Mouse (Mus musculus) neural tube, embryonic 14.5 days (tissue): Measurements from ENCODE around the gene Pcdh18. TPM values are rescaled to one million over a fixed set of nuclear protein-coding genes. Genes with fewer than 3 reads are reported as not detected.

ENCODE experiments used
- ATAC-seq: fragments of 200-750 bp; cut with Nextera tagmentation; 2 replicates; pipeline ENCODE4 v1.8.0; 2017; ENCODE audit warnings: low read depth, mild to moderate bottlenecking, moderate TSS enrichment, moderate library complexity
- H3K27ac ChIP-seq: fragments of 300-500 bp; sonication (generic); 2 replicates; pipeline ENCODE4 v1.5.1; 2014; ENCODE audit warnings: low read depth, mild to moderate bottlenecking, control low read depth, low read length, moderate library complexity, mixed read lengths
- H3K27me3 ChIP-seq: fragments of 300-500 bp; sonication (generic); 2 replicates; pipeline ENCODE4 v1.6.1; 2014; ENCODE audit warnings: low read length; ENCODE audit not compliant: control insufficient read depth, insufficient read depth
- H3K36me3 ChIP-seq: fragments of 300-500 bp; sonication (generic); 2 replicates; pipeline ENCODE4 v1.6.1; 2014; ENCODE audit warnings: low read length, mixed read lengths; ENCODE audit not compliant: control insufficient read depth, insufficient read depth
- H3K4me1 ChIP-seq: fragments of 300-500 bp; sonication (generic); 2 replicates; pipeline ENCODE4 v1.6.1; 2014; ENCODE audit warnings: low read length; ENCODE audit not compliant: control insufficient read depth, insufficient read depth
- H3K4me2 ChIP-seq: fragments of 300-500 bp; sonication (generic); 2 replicates; pipeline ENCODE4 v1.6.1; 2014; ENCODE audit warnings: mild to moderate bottlenecking, low read depth, low read length, control low read depth
- H3K4me3 ChIP-seq: fragments of 300-500 bp; sonication (generic); 2 replicates; pipeline ENCODE4 v1.5.1; 2014; ENCODE audit warnings: low read depth, low read length, control low read depth, mixed read lengths
- H3K9ac ChIP-seq: fragments of 300-500 bp; sonication (generic); replicated peaks from 2 replicates; pipeline ENCODE4 v1.6.1; 2014; ENCODE audit warnings: low read depth, mild to moderate bottlenecking, control low read depth, low read length, mixed read lengths
- H3K9me3 ChIP-seq: fragments of 300-500 bp; sonication (generic); 2 replicates; pipeline ENCODE4 v1.6.1; 2016; ENCODE audit warnings: low read length; ENCODE audit not compliant: control insufficient read depth
- WGBS: fragments of 180-500 bp; shearing (Covaris S2); extraction: QIAGEN DNeasy Blood & Tissue Kit; methylation state at CpG from one replicate; pipeline ENCODE4 v1.1.7; 2014; 5-methylcytosine and 5-hydroxymethylcytosine counted together
- polyA plus RNA-seq: library from polyadenylated mRNA; unstranded; fragments of >200 nt; fragmentation: Nextera tagmentation; extraction: Ambion mirVana; gene quantifications from 2 replicates; pipeline ENCODE4 v1.2.1, GENCODE M21; 2014

The Pcdh18 gene
- polyA plus RNA-seq, 1 experiment from 2014 or later, result 23.3 TPM

DNA sequence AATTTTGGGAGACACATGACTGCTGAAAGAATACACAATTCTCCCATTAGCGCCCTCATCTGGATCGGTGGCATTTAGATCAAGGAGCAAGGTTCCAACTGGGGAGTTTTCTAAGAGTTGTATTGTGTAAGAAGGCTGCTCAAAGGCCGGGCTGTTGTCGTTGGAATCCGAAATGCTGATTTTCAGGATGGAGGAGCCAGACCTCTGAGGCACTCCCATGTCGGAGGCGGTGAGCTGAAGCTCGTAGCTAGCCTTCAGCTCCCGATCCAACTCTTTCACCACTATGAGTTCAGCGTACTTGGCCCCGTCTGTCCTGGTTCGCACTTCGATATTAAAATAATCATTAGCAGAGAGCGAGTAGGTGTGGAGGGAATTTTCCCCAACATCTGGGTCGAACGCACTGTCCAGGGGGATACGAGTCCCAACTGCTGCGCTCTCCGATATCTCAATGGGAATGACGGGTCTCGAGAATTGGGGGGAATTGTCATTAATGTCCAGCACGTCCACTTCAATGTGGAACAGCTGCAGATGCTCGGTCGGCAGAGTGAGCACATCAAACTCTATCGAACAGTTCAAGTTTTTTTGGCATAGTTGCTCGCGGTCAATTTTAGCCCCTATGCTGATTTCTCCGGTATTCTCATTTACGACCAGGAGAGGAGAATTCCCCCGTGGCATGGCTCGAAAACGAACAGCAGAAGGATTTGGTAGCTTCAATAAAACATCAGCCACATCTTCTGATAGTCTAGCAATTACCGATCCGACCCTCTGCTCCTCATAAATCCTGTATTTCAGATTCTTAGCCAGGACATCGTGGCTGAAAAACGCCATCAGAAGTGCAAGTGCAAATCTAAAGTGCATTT is 909 bp downstream of the Pcdh18 start:
- peak; percentile 10; the same call in 1 of the 2 replicates for ATAC-seq
- H3K4me2 ChIP-seq, result peak overlapping the region; percentile 84
- H3K36me3 ChIP-seq, result no peaks in the 10 kb centered on the region
- H3K27ac ChIP-seq, result peak overlapping the region; percentile 81
- WGBS, result under 1% methylated on average over 36 of the region's 36 CpGs
- peak overlapping the region; percentile 68 for H3K9ac ChIP-seq
- H3K4me1 ChIP-seq, result peaks cover 6% of the 10 kb centered on the region; the same call in 1 of the 2 replicates
- H3K4me3 ChIP-seq, result peak overlapping the region; percentile 61
- no peaks in the 10 kb centered on the region for H3K27me3 ChIP-seq
- no peaks in the 10 kb centered on the region for H3K9me3 ChIP-seq

DNA sequence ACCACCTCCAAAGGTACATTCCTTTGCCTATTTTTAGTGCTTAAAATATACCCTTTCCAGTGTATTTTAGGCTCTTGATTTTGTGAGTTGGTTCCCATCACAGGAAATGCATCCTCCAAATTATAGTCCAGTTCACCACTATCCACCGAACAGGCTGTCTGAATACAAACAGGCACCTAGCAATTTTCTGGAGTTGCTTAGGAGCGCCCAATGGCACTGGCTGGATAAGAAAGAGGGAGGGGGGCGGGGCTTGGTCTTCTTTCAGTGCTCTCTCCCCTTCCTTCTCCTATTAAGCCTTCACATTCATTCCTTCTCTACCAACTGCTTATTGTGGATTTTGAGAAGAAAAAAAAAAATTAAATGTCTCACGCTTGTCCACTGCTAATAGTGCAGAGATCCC is 4.4 kb downstream of the Pcdh18 start:
- no peak for ATAC-seq
- H3K9ac ChIP-seq, result no peak overlapping the region; the same call in 1 of the 2 replicates
- H3K36me3 ChIP-seq, result no peaks in the 10 kb centered on the region
- peak overlapping the region; percentile 61; the same call in 1 of the 2 replicates for H3K4me3 ChIP-seq
- no peaks in the 10 kb centered on the region for H3K9me3 ChIP-seq
- no peaks in the 10 kb centered on the region for H3K27me3 ChIP-seq
- peak overlapping the region; percentile 84; the same call in 1 of the 2 replicates for H3K4me2 ChIP-seq
- peaks cover 6% of the 10 kb centered on the region; the same call in 1 of the 2 replicates for H3K4me1 ChIP-seq
- no peak overlapping the region for H3K27ac ChIP-seq
- 66% methylated on average over 4 of the region's 4 CpGs for WGBS

DNA sequence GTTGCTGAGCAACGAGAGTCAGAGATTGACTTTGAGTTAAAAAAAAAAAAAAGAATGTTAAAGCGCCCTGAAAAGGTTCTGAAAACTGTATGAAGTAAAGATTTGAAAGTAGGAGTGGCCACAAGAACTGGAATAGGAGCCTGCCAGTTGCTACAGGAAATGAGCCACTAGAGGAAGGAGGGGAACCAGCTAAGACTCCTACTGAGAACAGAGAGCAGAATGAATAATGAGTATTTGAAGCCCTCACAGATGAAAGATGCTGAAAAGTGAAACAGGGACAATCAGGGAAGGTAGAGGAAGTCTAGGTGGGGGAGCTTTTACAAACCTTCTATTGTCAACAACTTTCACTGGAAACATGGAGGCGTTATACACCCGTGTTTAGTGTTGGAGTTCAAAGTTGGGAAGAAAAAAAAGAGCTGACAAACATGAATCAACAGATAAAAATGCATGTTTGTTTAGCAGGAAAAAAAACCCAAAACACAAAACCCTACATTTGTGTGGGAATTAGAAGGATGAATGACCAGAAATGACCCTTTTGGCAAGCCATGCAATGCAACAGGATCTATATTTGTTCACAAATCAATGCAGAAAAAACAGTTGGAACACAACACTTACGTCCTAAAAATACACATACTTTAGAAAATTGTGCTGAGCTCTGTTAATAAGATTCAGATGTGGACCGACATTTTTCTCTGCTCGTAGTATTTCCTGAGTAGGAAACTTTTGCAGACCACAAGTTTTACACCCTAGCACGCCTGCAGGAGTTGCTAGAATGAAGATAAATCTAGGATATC is 7.4 kb downstream of the Pcdh18 start:
- no peaks in the 10 kb centered on the region for H3K27me3 ChIP-seq
- H3K4me1 ChIP-seq, result peaks cover 6% of the 10 kb centered on the region; the same call in 1 of the 2 replicates
- no peak overlapping the region for H3K4me3 ChIP-seq
- no peaks in the 10 kb centered on the region for H3K9me3 ChIP-seq
- H3K9ac ChIP-seq, result no peak overlapping the region
- H3K27ac ChIP-seq, result no peak overlapping the region
- 59% methylated on average over 8 of the region's 8 CpGs for WGBS
- no peaks in the 10 kb centered on the region for H3K36me3 ChIP-seq
- no peak overlapping the region for H3K4me2 ChIP-seq
- no peak for ATAC-seq

DNA sequence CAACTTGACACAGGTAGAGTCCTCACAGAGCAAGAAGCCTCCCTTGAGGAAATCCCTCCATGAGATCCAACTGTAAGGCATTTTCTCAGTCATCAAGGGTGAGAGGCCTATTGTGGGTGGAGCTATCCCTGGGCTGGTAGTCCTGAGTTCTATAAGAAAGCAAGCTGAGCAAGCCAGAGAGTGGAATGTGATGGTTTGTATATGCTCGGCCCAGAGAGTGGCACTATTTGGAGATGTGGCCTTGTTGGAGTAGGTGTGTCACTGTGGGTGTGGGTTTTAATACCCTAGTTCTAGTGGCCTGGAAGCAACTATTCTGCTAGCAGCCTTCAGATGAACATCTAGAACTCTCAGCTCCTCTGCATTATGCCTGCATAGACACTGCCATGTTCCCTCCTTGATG is 9.1 kb downstream of the Pcdh18 start:
- Histone ChIP-seq H3K27ac (no peak overlapping the region), H3K27me3 (no peaks in the 10 kb centered on the region), H3K9ac (no peak overlapping the region), H3K4me3 (no peak overlapping the region), H3K36me3 (no peaks in the 10 kb centered on the region), H3K4me1 (peaks cover 3% of the 10 kb centered on the region; the same call in 1 of the 2 replicates), H3K4me2 (no peak overlapping the region), H3K9me3 (no peaks in the 10 kb centered on the region)
- no peak for ATAC-seq
- 91% methylated on average over 1 of the region's 1 CpGs for WGBS

DNA sequence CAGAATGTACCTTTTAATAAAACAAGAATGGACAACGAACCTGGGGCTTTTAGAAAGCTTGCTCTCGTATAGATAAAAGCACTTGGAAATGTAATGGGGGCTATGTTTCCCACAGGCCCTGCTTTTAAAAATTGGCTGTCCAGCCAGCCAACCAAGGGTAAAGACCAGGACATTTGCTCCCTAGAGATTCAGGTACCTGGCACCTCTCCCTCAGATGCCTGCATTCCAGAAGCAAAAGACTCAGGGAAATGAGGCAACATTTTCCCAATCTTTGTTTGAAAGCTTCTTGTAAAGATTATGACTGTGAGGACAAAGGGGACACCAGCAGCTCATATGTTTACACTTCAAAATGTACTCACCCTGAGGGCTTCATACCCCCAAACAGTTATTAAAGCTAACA is 18.1 kb downstream of the Pcdh18 start:
- Histone ChIP-seq H3K9ac (no peak overlapping the region), H3K27me3 (no peaks in the 10 kb centered on the region), H3K4me2 (no peak overlapping the region), H3K4me3 (no peak overlapping the region), H3K9me3 (no peaks in the 10 kb centered on the region), H3K4me1 (no peaks in the 10 kb centered on the region), H3K36me3 (no peaks in the 10 kb centered on the region), H3K27ac (no peak overlapping the region)
- 82% methylated on average over 2 of the region's 2 CpGs for WGBS
- ATAC-seq, result no peak

DNA sequence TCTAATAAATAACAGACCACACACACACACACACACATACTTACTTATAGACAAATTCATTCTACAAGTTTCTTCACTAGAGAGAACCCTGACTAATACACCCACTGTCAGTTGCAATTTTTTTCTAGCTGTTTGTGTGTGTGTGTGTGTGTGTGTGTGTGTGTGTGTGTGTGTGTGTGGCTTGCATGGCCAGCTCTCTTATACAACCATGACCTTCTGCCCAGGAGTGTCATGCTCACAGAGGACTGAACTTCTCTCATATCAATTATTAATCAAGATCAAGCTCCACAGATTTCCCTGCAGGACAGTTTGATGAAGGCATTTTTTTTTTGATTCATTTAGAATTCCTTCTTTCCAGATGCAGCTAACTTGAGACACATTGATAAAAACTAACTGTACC is 18.6 kb downstream of the Pcdh18 start:
- Histone ChIP-seq H3K9ac (no peak overlapping the region), H3K4me2 (no peak overlapping the region), H3K4me1 (no peaks in the 10 kb centered on the region), H3K27ac (no peak overlapping the region), H3K4me3 (no peak overlapping the region), H3K9me3 (no peaks in the 10 kb centered on the region), H3K27me3 (no peaks in the 10 kb centered on the region), H3K36me3 (no peaks in the 10 kb centered on the region)
- ATAC-seq, result no peak

DNA sequence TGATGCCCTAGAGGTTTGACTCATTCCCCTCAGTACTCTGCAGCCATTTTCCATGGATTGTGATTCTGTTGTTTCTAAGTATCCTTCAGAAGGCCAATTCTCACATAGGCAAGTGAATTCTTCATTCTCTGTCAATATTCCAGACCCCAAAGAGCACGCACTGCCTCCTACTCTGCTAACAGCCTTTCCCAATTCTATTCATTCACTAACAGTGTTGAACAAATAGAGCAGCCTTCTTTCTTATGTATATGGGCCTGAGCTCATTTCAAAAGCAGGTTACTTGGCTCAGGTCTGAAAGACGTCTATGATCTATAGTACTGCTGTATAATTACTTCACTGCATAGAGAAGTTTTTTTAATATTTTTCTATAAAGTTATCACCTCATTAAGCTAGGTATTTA is 50.6 kb downstream of the Pcdh18 start:
- Histone ChIP-seq H3K9ac (no peak overlapping the region), H3K4me1 (no peaks in the 10 kb centered on the region), H3K4me2 (no peak overlapping the region), H3K36me3 (no peaks in the 10 kb centered on the region), H3K9me3 (no peaks in the 10 kb centered on the region), H3K4me3 (no peak overlapping the region), H3K27me3 (no peaks in the 10 kb centered on the region), H3K27ac (no peak overlapping the region)
- no peak for ATAC-seq
- WGBS, result 26% methylated on average over 2 of the region's 2 CpGs

DNA sequence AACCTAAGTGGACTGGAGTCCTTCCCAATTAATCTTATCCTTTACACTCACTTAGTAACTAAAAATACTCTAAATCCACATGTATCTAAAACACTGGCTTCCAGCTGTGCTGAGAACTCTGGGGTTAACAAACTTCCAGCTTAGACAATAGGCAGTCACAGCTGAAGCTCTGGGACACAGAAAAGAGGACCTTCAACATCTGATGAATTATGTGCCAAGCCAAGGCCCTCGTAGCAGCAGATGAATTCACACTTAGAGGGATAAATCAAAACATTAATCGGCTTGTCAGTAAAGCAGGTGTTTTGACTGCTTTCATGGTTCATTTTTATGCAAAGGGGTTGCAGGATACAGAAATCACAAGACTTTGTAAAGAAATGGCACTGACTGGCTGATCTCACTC is 57.2 kb downstream of the Pcdh18 start:
- no peak overlapping the region for H3K27ac ChIP-seq
- H3K4me3 ChIP-seq, result no peak overlapping the region
- H3K4me1 ChIP-seq, result no peaks in the 10 kb centered on the region; the same call in 1 of the 2 replicates
- H3K9me3 ChIP-seq, result no peaks in the 10 kb centered on the region
- H3K4me2 ChIP-seq, result no peak overlapping the region
- H3K9ac ChIP-seq, result no peak overlapping the region
- H3K27me3 ChIP-seq, result no peaks in the 10 kb centered on the region
- no peaks in the 10 kb centered on the region for H3K36me3 ChIP-seq
- no peak for ATAC-seq
- WGBS, result 5% methylated on average over 2 of the region's 2 CpGs
